Mouse (Mus musculus) limb, embryonic 11.5 days (tissue): ENCODE results near the gene Usp7. TPM values are rescaled to one million over a fixed set of nuclear protein-coding genes. Genes with fewer than 3 reads are reported as not detected.

Source experiments
- ATAC-seq: fragments of 200-750 bp; cut with Nextera tagmentation; 2 replicates; pipeline ENCODE4 v1.8.0; 2017; ENCODE audit warnings: low read depth; ENCODE audit not compliant: insufficient number of reproducible peaks, low FRiP score, low TSS enrichment
- DNase-seq: peaks from one replicate; pipeline ENCODE4 v3.0.0-alpha.2; 2015; ENCODE audit warnings: low spot score
- H3K27ac ChIP-seq: fragments of 300-500 bp; sonication (generic); replicated peaks from 2 replicates; pipeline ENCODE4 v1.5.1; 2014; ENCODE audit warnings: low read depth, mild to moderate bottlenecking, low read length
- H3K27me3 ChIP-seq: fragments of 300-500 bp; sonication (generic); 2 replicates; pipeline ENCODE4 v1.6.1; 2014; ENCODE audit warnings: mild to moderate bottlenecking, low read length, mixed read lengths; ENCODE audit not compliant: control insufficient read depth, insufficient read depth
- H3K36me3 ChIP-seq: fragments of 300-500 bp; sonication (generic); 2 replicates; pipeline ENCODE4 v1.6.1; 2014; ENCODE audit warnings: mild to moderate bottlenecking, low read length, moderate library complexity, mixed read lengths; ENCODE audit not compliant: control insufficient read depth, insufficient read depth
- H3K4me1 ChIP-seq: fragments of 300-500 bp; sonication (generic); 2 replicates; pipeline ENCODE4 v1.6.1; 2014; ENCODE audit warnings: low read length, mixed read lengths; ENCODE audit not compliant: control insufficient read depth, insufficient read depth
- H3K4me2 ChIP-seq: fragments of 300-500 bp; sonication (generic); 2 replicates; pipeline ENCODE4 v1.6.1; 2014; ENCODE audit warnings: low read depth, mild to moderate bottlenecking, moderate library complexity; ENCODE audit not compliant: severe bottlenecking
- H3K4me3 ChIP-seq: fragments of 300-500 bp; sonication (generic); 2 replicates; pipeline ENCODE4 v1.5.1; 2014; ENCODE audit warnings: low read depth, low read length
- H3K9ac ChIP-seq: fragments of 300-500 bp; sonication (generic); 2 replicates; pipeline ENCODE4 v1.6.1; 2014; ENCODE audit warnings: mild to moderate bottlenecking, low read length
- H3K9me3 ChIP-seq: fragments of 300-500 bp; sonication (generic); 2 replicates; pipeline ENCODE4 v1.6.1; 2016; ENCODE audit warnings: low read length; ENCODE audit not compliant: control insufficient read depth
- WGBS: fragments of 180-500 bp; shearing (Covaris S2); extraction: QIAGEN DNeasy Blood & Tissue Kit; methylation state at CpG from one replicate; pipeline ENCODE4 v1.1.7; 2014; 5-methylcytosine and 5-hydroxymethylcytosine counted together
- polyA plus RNA-seq: library from polyadenylated mRNA; unstranded; fragments of >200 nt; fragmentation: Nextera tagmentation; extraction: Ambion mirVana; gene quantifications from 2 replicates; pipeline ENCODE4 v1.2.1, GENCODE M21; 2014

Gene Usp7
- polyA plus RNA-seq, 1 experiment from 2014 or later = 41.5 TPM

DNA sequence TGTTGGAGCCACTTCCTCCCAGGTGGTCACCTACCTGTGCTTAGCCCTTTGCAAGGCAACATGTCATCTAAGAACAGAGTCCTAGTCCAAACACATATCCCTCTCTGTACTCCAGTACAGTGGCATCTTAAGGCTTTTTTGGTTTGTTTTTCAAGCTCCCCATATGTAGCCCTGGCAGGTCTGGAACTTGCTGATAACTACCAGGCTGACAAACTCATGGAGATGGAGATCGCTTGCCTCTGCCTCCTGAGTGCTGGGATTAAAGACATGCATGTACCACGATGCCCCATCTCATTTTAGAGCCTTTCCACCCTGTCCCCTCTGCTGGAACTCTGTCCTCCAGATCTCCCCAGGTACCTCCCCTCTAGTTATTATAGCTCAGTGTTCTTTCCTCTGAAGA, 115.9 kb downstream of the Usp7 start:
- H3K9ac ChIP-seq = no peak overlapping the region
- no peaks in the 10 kb centered on the region for H3K4me1 ChIP-seq
- H3K9me3 ChIP-seq = no peaks in the 10 kb centered on the region
- no peak overlapping the region for H3K4me2 ChIP-seq
- DNase-seq (no peak), ATAC-seq (no peak)
- H3K27me3 ChIP-seq = 0 out of 2 replicates have a peak, but pooled peaks cover 2% of the 10 kb centered on the region
- WGBS = 84% methylated on average over 2 of the region's 2 CpGs
- H3K4me3 ChIP-seq = no peak overlapping the region
- H3K27ac ChIP-seq = no peak overlapping the region
- no peaks in the 10 kb centered on the region for H3K36me3 ChIP-seq

DNA sequence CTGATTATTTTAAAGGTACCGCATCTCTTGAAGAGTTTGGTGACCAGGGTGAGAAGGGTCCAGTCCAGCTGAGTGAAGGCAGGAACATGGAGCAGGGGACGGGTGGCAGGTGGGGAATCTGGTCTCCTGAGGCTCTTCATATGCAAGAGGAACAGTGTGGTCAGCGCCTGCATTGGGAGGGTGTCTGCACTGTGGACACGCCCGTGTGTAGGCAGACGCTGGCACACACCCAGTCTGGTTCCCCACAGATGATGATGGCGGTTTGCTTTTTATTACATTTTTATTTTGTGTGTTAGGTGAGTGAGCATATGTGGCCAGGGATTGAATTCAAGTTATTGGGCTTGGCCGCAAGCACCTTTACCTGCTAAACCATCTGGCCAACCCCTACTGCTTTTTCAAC, 116.5 kb downstream of the Usp7 start:
- DNase-seq (no peak), ATAC-seq (no peak)
- H3K9ac ChIP-seq = no peak overlapping the region
- no peak overlapping the region for H3K27ac ChIP-seq
- peaks cover 2% of the 10 kb centered on the region for H3K4me1 ChIP-seq
- WGBS = 86% methylated on average over 8 of the region's 8 CpGs
- no peaks in the 10 kb centered on the region for H3K9me3 ChIP-seq
- H3K27me3 ChIP-seq = 0 out of 2 replicates have a peak, but pooled peaks cover 2% of the 10 kb centered on the region
- no peak overlapping the region for H3K4me3 ChIP-seq
- no peaks in the 10 kb centered on the region for H3K36me3 ChIP-seq
- no peak overlapping the region for H3K4me2 ChIP-seq

DNA sequence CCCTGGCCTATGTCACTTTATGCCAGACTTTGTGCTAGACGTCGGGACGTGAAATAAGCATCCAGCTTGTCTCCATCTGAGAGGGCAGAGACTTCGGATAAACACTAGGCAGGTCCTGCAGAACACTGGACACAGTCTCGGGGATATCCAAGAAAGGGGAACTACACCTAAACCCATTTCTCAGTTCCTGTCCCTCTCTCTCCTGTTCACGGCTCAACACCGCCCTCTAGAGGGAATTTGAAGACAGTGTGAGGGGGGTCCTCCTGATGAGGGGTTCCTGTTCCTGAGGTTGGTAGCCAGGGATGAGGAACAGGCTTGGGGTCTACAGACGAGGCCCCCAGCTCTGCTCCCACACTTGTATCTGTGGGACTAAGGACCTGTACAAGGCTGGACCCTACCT, 117.9 kb downstream of the Usp7 start:
- H3K27me3 ChIP-seq = 0 out of 2 replicates have a peak, but pooled peaks cover 2% of the 10 kb centered on the region
- no peak overlapping the region for H3K4me2 ChIP-seq
- 5% methylated on average over 8 of the region's 8 CpGs for WGBS
- no peaks in the 10 kb centered on the region for H3K9me3 ChIP-seq
- no peaks in the 10 kb centered on the region for H3K36me3 ChIP-seq
- H3K4me1 ChIP-seq = peaks cover 14% of the 10 kb centered on the region
- ATAC-seq (no peak), DNase-seq (peak; percentile 74)
- no peak overlapping the region for H3K9ac ChIP-seq
- no peak overlapping the region for H3K4me3 ChIP-seq
- H3K27ac ChIP-seq = no peak overlapping the region

DNA sequence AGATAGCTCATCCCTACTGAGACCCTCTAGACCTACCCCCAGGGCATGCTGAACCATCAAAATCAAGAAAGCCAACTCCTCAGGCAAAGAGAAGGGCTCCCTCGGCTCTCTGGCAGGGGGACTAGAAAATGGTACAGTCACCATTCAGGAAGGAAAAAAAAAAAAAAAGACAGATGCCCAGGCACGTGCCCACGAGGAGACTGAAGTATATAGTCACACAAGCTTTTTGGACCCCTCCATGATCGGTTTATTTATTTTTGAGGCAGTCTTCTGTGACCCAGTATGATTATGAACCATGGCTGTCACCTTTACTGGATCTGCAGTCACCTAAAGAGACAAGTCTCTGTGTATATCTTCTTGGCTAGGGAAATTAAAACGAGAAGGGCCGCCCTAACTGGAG, 118.8 kb downstream of the Usp7 start:
- H3K27ac ChIP-seq = no peak overlapping the region
- ATAC-seq (no peak), DNase-seq (no peak)
- no peak overlapping the region for H3K9ac ChIP-seq
- no peak overlapping the region for H3K4me3 ChIP-seq
- H3K4me1 ChIP-seq = peaks cover 14% of the 10 kb centered on the region
- WGBS = 67% methylated on average over 6 of the region's 6 CpGs
- 0 out of 2 replicates have a peak, but pooled peaks cover 2% of the 10 kb centered on the region for H3K27me3 ChIP-seq
- no peaks in the 10 kb centered on the region for H3K36me3 ChIP-seq
- no peaks in the 10 kb centered on the region for H3K9me3 ChIP-seq
- H3K4me2 ChIP-seq = no peak overlapping the region

DNA sequence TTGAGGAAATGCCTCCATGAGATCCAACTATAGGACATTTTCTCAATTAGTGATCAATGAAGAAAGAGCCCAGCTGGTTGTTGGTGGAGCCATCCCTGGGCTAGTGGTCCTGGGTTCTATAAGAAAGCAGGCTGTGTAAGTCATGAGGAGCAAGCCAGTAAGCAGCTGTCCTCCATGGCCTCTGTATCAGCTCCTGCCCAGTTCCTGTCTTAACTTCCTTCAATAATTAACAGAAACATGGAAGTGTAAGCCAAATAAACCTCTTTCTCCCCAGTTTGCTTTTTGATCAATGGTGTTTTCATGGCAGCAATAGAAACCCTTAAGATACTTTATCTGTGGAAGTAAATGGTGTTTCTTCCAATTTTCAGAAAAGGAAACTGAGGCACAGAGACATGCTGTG, 119.3 kb downstream of the Usp7 start:
- Histone ChIP-seq H3K9ac (no peak overlapping the region), H3K4me3 (no peak overlapping the region), H3K36me3 (no peaks in the 10 kb centered on the region), H3K27me3 (0 out of 2 replicates have a peak, but pooled peaks cover 2% of the 10 kb centered on the region), H3K27ac (no peak overlapping the region), H3K9me3 (no peaks in the 10 kb centered on the region), H3K4me2 (no peak overlapping the region; the same call in 1 of the 2 replicates), H3K4me1 (peaks cover 14% of the 10 kb centered on the region)
- DNase-seq (no peak), ATAC-seq (no peak)

DNA sequence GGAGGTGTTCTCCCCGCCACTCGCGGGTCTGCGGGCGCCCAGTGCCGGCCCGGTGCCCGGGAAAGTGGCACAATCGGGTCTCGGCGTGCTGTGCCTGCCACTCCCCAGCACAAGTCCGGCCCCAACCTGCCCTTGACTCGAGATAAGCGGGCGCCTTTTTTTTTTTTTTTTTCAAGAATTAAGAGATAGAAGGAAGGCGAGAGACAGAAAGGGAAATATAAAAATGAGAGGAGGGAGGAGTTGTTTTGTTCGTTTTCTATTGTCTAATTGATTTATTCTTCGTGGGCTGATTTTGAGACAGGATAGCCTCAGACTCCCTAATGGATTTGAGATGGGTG, 119.8 kb downstream of the Usp7 start:
- Histone ChIP-seq H3K27me3 (0 out of 2 replicates have a peak, but pooled peaks cover 2% of the 10 kb centered on the region), H3K4me2 (peak overlapping the region; percentile 68), H3K36me3 (no peaks in the 10 kb centered on the region), H3K9ac (peak overlapping the region; percentile 65), H3K4me1 (peaks cover 14% of the 10 kb centered on the region), H3K4me3 (peak overlapping the region; percentile 72), H3K9me3 (no peaks in the 10 kb centered on the region), H3K27ac (no peak overlapping the region)
- ATAC-seq (no peak), DNase-seq (no peak)
- under 1% methylated on average over 18 of the region's 18 CpGs for WGBS

DNA sequence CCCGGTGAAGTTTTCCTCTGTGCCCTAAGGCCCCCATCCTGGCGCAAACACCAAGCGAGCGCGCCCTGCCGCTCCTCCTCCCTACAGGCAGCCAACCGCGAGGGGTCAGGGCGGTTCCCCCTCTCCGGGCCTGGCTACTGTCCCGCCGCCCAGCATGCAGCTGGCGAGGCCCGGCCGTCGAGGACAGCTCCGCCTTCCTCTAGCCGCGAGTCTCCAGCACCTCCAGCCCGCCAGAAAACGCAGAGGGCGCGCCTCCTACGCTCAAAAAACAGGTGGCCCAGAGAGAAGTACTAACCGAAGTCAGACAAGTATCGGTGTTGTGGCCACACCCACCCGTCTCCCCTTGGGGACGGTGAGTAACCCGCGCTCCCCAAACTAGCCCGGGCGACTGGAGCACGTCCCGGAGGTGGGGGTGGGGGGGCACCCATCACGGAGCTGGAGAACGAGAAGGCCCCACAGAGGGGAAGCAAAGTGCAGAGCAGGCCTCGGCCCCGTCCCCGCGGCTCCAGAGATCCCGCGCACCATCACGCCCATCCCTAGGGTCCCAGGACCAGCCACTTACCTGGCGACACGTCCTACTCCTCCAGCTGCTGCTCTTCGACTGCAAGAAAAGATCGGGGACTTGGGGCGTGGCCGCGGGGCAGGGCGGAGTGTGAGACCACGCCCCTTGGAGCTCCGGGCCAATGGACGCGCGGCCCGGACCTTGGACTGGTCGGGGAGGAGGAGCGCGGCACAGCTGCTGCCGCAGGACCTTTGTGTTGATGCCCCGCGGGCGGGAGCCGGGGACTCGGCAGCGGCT, 120.4 kb downstream of the Usp7 start, which contains the start of gene Carhsp1:
Gene Carhsp1 (minus strand): TSS at position 605 of the 799 bp plus-strand sequence.
- ATAC-seq (peak; percentile 93), DNase-seq (peak; percentile 96)
- peak within 1 kb of the TSS; percentile 68 for H3K4me2 ChIP-seq
- peaks cover 14% of the 10 kb centered on the region for H3K4me1 ChIP-seq
- 0 out of 2 replicates have a peak, but pooled peaks cover 2% of the 10 kb centered on the region for H3K27me3 ChIP-seq
- under 1% methylated on average over 67 of the region's 67 CpGs for WGBS
- H3K4me3 ChIP-seq = peak within 1 kb of the TSS; percentile 72
- H3K27ac ChIP-seq = peak within 1 kb of the TSS; percentile 70
- peak within 1 kb of the TSS; percentile 72 for H3K9ac ChIP-seq
- H3K9me3 ChIP-seq = no peaks in the 10 kb centered on the region
- no peaks in the 10 kb centered on the region for H3K36me3 ChIP-seq

DNA sequence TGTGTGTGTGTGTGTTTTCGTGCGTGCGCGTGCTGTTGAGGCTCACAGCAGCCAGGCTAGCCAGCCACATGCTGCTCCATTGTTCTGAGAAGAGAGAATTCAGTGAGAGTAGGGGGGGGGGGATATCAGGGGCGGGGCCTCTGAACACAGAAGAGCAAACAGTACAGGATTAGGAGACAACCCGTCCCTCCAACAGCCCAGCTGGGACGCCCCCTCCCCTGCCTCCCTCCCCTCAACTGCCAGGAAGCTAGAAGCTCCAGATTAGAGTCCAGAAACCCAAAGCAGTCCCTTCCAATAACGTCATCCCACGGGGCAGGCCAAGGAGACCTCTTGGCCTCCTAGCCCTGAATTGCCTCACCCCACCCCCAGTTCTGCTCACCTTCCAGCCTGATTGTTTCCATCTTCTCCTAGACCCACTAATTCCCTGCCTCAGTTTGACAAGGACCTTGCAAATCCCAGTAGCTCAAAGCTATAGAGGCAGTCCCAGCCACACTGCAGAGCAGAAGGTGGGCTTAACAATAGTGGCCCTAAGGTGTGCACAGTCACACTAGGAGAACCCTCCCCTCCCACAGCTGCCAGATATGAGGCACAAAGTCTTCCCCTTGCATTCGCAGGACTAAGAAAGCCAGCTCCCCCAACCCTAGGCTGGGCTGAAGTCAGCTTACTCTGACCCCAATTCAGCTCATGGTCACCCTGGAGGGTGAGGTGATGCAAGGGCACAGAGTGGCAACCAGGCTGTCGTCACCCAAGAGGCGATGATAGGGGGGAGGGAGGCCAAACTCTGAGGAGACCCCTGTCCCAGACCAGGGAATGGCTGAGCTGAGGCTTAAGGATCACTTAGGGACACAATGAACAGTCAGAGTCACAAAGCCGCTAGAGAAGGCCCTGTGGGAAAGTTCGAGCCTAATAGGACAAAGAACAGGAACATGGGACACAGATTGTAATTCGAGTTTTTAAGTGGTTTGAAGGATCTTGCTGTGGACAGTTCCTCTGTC, 121.8 kb downstream of the Usp7 start:
- Histone ChIP-seq H3K27me3 (0 out of 2 replicates have a peak, but pooled peaks cover 2% of the 10 kb centered on the region), H3K4me3 (peak overlapping the region; percentile 72), H3K27ac (no peak overlapping the region; the same call in 1 of the 2 replicates), H3K9me3 (no peaks in the 10 kb centered on the region), H3K9ac (peak overlapping the region; percentile 72), H3K4me2 (peak overlapping the region; percentile 68), H3K4me1 (peaks cover 14% of the 10 kb centered on the region), H3K36me3 (no peaks in the 10 kb centered on the region)
- no peak for ATAC-seq
- 6% methylated on average over 13 of the region's 15 CpGs for WGBS
- DNase-seq = peak; percentile 49
